Mouse (Mus musculus): ENCODE results near the gene Aloxe3. TPM values are rescaled to one million over a fixed set of nuclear protein-coding genes. Genes with fewer than 3 reads are reported as not detected.

Aloxe3 gene
- total RNA-seq, 2 experiments from 2014 or later = 0.63 to 1.1 TPM

DNA sequence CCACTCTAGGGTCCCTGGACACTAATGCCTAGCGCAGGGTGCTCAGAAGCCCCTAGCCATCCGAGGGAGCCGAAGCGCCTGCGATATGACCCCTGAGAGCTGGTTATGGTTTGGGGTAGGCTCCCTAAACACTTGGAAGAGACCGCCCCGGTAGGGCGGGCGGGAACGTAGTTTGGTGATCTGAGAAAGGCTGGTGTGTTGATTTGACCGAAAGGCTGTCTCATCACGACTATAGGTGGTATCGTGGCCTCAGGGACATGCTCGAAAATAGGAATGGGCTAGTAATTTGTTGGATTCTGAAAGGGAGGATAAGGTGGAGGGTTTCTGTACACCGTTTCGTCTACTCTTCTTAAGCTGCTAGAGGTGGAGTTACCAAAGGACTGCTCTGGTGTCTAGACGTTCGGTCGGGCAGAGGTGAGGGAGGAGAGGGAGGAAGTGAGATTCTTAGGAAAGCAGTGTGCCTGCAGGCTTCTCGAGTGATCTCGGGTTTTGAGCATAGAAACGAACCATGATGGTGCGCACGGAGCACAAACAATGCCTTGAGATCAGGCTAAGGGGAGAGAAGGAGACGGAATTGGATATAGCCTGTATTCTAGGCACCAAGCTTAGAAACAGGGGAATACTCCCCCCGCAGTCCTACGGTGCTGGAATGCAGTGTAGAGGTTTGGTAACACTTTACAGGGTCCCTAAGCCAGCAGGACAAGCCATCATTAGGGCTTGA, 30.0 kb upstream of the Aloxe3 start:
- no peak for DNase-seq

DNA sequence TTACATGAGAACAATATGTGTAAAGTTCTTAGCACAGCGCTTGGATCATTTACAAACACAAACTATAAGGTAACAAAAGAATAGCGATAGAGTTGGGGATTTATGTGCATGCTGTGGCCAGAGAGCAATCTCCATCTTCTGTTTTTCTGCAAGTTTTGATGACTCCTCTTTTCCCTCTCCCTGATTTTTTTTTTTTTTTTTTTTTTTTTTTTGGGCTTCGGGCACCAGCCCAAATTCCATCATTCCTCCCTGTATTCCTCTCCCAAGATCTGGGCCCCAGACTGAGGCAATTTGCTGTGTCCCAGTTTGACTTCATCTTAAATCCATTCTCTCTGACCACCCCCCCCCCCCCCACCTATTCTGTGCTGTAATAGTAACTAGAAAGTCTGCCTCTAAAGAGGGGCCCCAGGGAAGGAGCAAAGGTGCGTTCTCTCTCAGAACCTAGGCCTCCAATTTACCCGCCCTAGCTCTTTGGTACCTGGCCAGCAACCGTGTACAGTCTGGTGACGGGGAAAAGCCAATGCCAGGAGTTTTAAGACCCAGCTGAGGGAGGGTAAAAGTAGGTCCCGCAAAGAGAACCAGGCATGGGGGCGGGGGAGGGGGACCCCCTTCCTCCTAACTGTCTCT, 29.2 kb upstream of the Aloxe3 start:
- DNase-seq = peak in 1 of 2 experiments; percentile 52

DNA sequence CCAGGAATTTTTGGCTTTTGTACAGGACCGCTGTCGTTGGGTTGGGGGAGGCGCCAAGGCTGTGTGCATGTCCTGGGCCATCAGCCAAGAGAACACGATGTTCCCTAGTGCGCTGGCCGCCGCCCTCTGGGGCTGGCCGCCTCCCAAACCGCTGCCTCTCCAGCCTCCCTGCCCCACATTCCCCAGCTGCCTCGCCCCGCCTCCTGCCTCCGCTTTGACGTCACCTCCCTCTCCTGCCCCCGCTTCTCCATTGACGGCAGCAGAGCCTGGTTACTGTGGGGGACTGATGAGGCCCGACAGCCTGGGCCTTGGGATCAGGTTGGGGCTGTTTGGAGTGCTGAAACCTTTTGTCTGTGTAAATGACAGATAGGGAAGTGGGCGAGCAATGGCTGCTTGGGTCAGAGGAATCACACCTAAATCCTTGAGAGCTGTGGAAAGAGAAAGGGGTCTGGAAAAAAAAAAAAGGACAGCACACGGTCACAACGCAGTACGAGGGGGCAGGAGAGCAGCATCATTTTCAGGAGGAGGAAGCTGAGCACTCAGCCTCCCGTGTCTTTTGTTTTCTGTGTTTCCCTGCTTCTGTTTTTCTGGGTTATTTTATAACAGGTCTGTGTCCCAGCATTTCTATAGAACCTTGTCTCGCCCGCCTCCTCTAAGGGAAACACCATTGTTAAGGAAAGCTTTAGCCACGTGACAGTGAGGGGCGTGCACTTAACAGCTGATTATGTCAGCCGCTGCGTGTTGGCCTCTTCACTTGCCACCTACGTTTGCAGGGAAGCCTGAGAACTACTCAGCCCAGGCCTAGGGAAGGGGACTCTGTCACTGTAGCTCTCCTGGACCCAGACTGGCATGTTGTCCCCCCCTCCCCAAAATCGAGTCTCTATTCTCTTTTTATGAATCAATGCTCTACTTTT, 28.5 kb upstream of the Aloxe3 start:
- DNase-seq = peak; percentile 100

DNA sequence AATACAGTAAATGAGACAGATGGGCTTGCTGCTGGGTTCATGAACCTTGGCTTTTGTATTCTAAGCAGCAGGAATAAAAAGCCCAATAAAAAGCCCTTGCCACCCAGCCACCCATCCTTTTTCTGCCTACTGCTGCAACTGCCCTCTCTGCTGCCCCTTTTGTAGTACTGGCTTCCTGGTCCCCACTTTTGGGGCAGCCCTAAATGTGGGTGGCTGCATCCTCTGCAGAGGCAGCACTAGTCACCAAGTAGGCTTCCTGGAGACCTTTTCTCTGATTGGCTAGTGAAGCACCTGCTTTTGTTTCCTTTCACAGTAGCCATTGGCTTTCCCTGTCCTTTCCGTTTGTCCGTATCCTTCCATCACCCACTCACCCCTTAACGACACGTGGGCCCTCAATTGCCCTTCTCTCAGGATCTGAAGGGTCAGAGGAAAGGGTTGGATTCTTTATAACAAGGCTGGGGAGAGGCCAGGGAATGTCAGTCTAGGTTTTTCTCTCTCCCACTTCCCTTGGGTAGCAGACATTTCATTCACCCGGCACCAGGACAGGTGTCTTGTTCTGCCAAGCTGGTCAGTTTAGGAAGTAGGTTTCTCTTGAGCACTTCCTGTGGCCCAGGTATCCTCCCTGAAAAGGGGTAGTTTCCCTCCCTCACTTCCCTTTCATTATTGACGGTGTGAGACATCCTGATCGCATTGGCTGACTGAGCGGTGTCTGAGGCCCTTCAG, 27.5 kb upstream of the Aloxe3 start:
- DNase-seq = no peak

DNA sequence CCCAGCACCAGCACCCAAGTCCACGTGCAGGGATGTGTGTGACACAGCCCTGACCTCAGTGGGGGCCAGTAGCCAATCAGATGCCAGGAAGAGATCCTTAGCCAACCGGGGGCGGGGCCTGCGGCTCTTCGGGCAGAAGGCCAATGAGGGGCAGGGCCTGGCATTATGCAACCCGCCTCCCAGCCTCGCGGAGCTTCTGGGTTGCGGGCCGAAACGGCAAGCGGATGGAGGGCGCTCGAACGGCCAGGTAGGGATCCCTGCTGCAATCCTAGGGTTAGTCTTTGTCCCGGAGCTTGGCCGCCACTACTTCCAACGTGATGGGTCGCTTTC, 27.0 kb upstream of the Aloxe3 start:
- DNase-seq = peak; percentile 99

DNA sequence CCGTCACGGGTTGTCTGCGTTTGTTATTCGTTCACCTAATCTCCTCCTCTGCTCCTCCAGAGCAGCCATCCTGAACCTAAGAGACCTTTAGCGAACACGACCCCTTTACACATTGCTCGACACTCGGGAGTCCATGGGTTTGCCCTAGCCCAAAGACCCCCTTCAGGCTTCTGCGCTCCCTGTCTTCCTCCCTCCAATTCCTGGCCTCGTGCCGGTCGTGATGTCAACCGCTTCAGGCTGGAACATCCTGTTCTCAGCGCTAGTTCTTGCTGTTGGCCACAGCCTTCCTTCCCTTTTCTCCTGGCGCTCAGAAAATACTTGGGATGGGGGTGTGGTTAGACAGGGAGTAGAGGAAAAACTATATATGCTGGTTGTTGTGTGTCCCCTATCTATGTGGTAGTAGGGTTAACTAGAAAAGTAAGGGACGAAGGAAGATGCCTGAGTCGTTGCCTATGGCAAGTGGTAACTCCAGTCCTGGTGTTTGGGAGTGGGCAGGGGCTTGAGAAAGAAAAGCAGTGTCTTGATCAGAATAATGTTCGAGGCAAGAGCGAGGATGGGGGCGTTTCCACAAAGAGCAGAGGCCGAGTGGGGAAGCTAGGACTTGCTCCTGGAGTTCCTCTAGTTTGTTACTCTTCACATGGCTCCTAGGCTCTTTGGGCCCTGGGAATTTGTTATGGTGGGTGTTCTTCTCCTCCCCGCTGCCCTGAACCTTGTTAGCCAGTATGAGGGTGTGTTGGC, 26.4 kb upstream of the Aloxe3 start:
- peak; percentile 81 to 83 for DNase-seq

DNA sequence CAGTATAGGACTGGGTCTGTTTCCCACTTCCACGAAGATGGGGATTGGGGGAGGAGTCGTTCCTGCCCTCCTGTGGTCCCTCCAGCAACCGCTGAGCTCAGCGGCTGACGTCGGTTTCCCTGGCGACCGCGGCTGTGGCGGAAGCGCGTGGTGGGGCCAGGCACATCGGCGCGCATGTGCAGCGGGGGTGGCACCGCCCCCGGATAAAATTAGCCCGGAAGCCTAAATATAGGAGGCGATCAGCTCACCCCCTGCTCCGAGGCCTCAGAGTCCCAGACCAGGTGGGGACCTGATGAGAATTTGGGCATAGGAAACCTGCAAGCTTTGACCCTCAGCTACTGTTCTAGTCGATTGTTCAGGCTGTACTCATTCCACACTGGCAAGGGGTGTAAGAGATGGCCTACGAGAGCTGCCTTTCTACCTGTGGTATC, 25.8 kb upstream of the Aloxe3 start:
- peak; percentile 98 for DNase-seq

DNA sequence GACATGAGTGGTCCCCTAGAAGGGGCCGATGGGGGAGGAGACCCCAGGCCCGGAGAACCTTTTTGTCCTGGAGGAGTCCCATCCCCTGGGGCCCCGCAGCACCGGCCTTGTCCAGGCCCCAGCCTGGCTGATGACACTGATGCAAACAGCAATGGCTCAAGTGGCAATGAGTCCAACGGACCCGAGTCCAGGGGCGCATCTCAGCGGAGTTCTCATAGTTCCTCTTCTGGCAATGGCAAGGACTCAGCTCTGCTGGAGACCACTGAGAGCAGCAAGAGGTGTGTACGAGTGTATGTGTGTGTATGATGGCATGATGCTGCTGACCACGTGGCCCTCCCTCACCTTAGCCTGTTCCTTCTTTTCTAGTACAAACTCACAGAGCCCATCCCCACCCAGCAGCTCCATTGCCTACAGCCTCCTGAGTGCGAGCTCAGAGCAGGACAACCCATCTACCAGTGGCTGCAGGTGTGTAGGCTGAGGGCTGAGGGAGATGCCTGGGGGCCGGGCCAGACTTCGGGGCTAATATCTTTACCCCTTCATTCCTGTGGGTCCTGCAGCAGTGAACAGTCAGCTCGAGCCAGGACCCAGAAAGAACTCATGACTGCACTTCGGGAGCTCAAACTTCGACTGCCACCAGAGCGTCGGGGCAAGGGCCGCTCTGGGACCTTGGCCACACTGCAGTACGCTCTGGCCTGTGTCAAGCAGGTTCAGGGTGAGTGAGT, 24.9 kb upstream of the Aloxe3 start:
- no peak for DNase-seq

DNA sequence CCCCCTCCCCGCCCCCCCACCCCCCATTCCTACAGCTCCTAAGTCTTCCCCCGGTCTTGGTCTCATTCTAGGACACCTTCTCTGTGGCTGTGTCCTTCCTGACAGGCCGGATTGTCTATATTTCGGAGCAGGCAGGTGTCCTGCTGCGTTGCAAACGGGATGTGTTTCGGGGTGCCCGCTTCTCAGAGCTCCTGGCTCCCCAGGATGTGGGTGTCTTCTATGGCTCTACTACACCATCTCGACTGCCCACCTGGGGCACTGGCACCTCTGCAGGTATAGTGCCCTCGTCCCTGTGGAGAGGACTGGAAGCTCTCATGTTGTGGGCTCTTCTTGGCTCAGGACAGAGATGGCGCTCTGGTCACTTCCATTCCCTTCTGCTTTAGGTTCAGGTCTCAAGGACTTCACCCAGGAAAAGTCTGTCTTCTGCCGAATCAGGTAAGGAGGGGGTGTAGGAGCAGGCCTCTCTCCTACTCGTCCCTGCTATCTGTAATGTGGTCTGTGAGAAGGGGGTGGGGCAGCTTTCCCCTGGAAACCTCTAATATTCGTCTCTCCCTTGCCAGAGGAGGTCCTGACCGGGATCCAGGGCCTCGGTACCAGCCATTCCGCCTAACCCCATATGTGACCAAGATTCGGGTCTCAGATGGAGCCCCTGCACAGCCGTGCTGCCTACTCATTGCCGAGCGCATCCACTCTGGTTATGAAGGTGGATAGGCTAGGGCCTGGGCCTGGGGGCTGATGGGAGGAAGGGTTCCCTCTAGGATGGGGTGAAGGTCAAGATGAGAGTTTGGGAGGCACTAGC, 23.9 kb upstream of the Aloxe3 start:
- DNase-seq = no peak

DNA sequence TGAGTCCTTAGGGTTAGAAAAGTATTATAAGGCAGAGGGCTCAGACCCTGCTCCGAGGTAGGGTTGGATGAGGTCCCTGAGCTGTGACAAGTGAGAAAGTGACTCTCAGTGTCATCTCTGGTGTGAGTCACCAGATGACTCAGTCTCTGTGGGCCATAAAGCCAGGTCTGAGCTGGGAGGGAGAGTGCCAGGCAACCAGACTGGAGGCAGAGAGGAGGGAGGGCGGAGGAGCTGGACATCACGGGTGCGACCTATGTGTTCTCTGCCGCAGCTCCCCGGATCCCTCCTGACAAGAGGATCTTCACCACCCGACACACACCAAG, 23.3 kb upstream of the Aloxe3 start:
- peak; percentile 80 to 83 for DNase-seq

DNA sequence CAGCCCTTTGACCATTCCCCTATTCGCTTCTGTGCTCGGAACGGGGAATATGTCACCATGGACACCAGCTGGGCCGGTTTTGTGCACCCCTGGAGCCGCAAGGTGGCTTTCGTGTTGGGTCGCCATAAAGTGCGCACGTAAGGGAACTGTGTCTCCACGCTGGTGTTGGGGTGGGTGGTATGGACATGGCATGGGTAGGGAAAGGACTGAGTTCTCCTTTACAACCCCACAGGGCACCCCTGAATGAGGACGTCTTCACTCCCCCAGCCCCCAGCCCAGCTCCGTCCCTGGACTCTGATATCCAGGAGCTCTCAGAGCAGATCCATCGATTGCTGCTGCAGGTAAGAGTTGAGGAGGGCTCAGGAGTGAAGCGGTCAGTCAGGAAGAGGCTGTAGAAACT, 22.6 kb upstream of the Aloxe3 start:
- no peak for DNase-seq

DNA sequence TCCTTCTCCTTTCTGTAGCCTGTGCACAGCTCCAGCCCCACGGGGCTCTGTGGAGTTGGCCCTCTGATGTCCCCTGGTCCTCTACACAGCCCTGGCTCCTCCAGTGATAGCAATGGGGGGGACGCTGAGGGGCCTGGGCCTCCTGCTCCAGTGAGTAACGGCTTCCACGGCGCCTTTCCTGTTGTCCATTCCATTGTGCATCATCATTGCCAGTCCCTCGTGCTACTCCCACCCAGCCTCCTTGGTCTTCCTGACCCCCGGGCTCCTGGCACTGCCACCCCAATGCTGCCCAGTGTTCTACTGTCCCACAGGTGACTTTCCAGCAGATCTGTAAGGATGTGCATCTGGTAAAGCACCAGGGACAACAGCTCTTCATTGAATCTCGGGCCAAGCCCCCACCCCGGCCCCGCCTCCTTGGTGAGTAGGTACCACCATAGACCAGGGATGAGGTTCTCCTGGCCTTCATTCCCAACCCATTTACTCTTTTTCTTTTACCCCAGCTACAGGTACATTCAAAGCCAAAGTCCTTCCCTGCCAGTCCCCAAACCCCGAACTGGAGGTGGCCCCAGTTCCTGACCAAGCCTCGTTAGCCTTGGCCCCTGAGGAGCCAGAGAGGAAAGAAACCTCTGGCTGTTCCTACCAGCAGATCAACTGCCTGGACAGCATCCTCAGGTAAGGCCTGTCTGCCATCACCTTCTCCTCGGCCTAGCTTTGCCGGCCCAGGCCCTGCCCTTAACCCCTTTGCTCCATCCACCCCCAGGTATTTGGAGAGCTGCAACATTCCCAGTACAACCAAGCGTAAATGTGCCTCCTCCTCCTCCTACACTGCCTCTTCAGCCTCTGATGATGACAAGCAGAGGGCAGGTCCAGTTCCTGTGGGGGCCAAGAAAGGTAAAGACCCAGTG, 21.9 kb upstream of the Aloxe3 start:
- no peak for DNase-seq

DNA sequence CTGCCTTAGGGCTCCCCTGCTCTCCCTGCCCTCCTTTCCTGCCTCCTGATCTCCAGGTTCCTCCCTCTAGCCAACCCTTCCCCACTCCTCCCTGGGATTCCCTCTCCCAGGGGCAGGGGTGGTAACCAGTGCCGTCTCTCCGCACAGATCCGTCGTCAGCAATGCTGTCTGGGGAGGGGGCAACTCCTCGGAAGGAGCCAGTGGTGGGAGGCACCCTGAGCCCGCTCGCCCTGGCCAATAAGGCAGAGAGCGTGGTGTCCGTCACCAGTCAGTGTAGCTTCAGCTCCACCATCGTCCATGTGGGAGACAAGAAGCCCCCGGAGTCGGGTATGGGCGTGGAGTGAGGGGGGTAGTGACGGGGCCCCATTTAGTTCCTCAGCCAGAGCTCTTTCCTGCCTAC, 21.2 kb upstream of the Aloxe3 start:
- no peak for DNase-seq

DNA sequence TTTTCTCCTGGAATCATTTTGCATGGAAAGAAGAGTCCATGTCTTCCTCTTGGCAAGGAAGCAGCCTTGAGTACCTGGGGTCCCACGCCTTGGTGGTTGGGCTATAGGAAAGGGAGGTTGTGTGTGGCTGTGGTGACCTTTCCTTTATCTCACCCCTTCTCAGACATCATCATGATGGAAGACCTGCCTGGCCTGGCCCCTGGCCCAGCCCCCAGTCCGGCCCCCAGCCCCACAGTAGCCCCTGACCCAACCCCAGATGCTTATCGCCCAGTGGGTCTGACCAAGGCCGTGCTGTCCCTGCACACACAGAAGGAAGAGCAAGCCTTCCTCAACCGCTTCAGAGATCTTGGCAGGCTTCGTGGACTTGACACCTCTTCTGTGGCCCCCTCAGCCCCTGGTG, 20.5 kb upstream of the Aloxe3 start:
- no peak for DNase-seq

DNA sequence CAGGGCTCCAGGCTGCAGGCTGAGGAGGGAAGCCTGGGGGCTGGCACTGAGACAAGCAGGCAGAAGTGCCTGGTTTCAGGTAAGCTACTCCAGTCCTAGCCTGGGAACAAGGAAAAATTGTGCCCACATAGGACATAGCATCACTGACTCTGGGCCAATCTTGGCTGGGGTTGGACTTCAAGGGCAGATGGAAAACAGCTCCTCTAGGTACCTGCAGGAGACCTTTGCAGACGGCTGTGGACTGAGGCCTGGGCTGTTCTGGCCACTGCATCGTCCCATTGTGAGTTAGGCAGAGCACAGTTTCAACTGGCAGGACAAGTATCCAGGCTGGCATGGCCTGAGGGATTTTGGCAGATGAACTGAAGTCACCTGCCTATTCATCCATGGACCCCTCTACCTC, 19.9 kb upstream of the Aloxe3 start:
- DNase-seq = no peak

DNA sequence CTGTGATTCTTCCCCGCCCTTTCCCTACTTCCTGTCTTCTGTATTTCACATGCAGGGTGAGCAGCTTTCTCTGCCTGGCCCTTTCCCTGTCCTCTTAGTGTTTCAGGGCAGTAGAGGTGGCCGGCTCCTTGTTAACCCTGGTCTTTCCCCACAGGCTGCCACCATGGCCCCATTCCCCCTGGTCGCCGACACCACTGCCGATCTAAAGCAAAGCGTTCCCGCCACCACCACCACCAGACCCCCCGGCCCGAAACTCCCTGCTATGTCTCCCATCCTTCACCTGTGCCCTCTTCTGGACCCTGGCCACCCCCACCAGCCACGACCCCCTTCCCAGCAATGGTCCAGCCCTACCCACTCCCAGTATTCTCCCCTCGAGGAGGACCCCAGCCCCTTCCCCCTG, 19.4 kb upstream of the Aloxe3 start:
- no peak for DNase-seq

DNA sequence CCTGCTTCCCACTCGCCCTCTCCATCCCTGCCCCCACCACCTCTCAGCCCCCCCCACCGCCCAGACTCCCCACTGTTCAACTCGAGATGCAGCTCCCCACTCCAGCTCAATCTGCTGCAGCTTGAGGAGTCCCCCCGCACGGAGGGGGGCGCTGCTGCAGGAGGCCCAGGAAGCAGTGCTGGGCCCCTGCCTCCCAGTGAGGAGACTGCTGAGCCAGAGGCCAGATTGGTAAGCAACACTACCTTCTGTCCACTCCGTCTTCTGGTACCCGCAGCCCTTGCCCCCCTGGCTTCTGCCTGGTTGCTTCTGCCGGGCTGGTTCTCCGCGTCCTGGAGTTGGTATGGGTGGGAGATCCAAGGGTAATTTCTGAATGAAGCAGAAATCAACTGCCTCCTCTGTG, 18.9 kb upstream of the Aloxe3 start:
- DNase-seq = no peak

DNA sequence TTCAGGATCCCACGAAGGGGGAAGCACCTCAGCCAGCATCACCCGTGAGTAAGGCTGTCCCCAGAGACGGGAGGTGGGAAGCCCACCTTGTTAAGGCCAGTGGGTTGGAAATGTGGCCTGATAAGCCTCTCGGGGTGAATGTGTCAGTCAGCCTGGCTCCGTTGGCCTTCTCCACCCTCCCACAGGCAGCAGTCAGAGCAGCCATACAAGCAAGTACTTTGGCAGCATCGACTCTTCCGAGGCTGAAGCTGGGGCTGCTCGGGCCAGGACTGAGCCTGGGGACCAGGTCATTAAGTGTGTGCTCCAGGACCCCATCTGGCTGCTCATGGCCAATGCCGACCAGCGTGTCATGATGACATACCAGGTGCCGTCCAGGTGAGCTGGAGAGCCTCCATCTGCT, 18.0 kb upstream of the Aloxe3 start:
- no peak for DNase-seq

DNA sequence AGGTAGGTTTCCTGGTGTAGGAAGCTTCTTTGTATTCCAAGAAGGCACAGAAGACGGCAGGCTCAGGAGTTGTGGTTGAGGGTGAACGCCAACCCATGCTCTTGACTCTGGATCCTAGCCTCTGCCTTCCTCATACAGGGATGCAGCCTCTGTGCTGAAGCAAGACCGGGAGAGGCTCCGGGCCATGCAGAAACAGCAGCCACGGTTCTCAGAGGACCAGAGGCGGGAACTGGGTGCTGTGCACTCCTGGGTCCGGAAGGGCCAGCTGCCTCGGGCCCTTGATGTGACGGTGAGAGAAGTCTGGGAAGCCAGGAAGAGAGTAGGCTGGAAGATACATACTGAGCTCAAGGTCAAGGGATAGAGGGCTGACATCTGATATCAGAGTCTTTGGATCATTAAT, 17.5 kb upstream of the Aloxe3 start:
- no peak for DNase-seq
